Mouse (Mus musculus) embryonic stem cell, embryonic (primary cell): Measurements from ENCODE around the gene Zer1.

Source experiments
- CTCF ChIA-PET, 4 experiments: fragments of 300-600 bp in 2 of 4; fragments of 350-600 bp in 2 of 4; sonication (Branson Sonifier 250); formaldehyde crosslinking; loops; one replicate each; lab custom pipeline; 2022; ENCODE audit warnings: inconsistent platforms in 2 of 4; lab: Charles Lee
- POLR2A ChIA-PET, 4 experiments: fragments of 300-600 bp in 2 of 4; fragments of 350-600 bp in 2 of 4; sonication (Branson Sonifier 250); formaldehyde crosslinking; loops; one replicate each; lab custom pipeline; 2022; ENCODE audit warnings: antibody characterized with exemption in 4 of 4, inconsistent platforms in 1 of 4; lab: Charles Lee

Gene Zer1

DNA sequence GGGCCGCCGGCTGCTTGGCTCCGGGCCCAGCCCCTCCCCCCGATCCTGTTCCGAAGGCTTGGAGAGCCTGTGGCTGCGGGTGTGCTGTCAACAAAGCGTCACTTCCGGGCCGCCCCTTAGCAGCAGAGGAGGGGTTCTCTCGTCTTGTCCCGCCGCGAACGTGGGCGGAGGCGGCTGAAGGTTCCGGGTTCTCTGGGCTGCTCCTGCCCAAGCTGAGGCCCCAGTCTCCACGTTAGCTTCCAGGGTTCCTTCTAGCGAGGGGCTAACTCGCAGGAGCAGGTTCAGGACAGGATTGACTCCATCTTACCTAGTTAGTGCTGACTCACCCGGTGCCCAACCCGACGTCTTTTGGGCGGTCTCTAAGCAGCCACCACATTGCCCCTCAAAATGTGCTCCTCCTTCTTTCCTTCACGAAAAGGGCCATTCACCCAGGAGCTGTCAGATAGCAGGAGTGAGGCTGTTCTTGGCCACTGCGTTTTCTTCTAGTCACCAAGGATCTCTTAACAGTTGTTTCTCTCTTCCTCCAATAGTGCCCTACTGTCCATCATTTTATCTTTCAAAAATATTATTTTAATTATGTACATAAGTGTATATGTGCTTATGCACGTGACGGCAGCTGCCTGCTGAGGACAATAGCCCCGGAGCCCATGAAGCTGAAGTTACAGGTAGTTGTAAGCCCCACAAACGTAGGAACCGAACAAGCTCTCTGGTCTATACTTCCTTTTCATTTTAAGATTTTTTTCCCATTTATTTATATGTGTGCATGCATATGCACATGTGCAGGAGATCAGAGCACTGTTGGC is at the start of gene Zer1:
Zer1 (minus strand) TSS at position 114 of the 803 bp plus-strand sequence.
- CTCF ChIA-PET = interaction anchor here in 3 of 4 experiments (0.6 to 1.9 kb wide), 9 partner anchors 9 to 345 kb away, joined by 3 to 9 read pairs (median 4); partner anchors contain the start of genes Spout1 (in 1 of the 3) and Tbc1d13 (in 1 of the 3)
- POLR2A ChIA-PET = interaction anchor here (0.5 to 9.7 kb wide), 61 partner anchors 9 to 1661 kb away, joined by 3 to 229 read pairs (median 5); partner anchors contain the start of genes Endog (in 3 of the 4), Tbc1d13 (in 3 of the 4), Phyhd1 (in 2 of the 4) and Spout1 (in 2 of the 4)

DNA sequence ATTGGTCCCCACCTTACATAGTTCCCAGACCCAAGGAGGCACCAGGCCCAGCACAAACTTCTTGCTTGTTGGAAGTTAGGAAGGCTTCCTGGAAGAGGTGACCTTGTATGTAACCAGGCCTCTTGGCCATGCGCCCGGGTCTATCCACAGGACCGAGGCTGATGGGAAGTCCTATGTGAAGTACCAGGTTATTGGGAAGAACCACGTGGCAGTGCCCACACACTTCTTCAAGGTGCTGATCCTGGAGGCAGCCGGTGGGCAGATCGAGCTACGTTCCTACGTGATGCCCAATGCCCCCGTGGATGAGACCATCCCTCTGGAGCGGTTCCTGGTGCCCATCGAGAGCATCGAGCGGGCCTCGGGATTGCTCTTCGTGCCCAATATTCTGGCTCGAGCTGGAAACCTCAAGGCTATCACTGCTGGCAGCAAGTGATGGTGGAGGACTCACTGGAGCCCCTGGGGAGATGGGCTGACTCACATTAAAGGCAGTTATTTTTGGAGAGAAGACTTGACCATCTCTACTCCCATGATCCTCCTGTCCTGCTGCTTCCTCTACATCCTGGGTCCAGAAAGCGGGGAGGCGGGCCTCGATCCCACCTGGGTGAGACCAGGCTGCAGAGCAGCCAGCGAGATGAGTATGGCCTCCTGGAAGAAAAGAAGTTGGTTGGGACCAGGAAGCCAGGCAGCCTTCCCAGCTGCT is 49.3 kb upstream of the Zer1 start:
- CTCF ChIA-PET = interaction anchor here in 3 of 4 experiments (0.5 to 3.6 kb wide), 6 partner anchors 12 to 99 kb away, joined by 3 to 19 read pairs (median 4); partner anchors contain the start of gene Pkn3 (in 1 of the 3)

DNA sequence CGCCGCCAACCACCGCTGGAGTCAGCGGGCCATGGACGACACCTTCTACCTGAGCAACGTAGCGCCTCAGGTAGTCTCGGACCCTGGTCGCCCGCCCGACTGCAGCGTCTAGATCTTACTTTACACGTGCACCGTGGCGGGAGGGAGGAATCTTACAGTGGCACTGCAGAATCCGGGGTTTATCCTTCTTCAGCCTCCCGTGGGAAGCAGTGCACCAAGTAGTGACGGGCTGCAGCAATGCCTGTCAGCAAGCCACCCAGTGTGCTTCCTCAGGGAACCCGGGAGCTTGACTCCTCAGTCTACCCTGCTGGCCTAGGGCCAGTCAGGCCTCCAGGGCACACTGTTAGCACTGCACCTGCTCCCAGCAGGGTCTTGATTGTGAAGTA is 47.6 kb upstream of the Zer1 start:
- POLR2A ChIA-PET = interaction anchor here (0.5 to 10.3 kb wide), 69 partner anchors 8 to 635 kb away, joined by 3 to 102 read pairs (median 5); partner anchors contain the start of genes Tbc1d13 (in 4 of the 4), Kyat1 (in 3 of the 4), Phyhd1 (in 2 of the 4) and Zdhhc12 (in 2 of the 4)
- CTCF ChIA-PET = interaction anchor here (0.6 to 3.6 kb wide), 10 partner anchors 10 to 233 kb away, joined by 3 to 19 read pairs (median 4); partner anchors contain the start of gene Kyat1 (in 1 of the 4)

More for the DNA sequence above, 49.3 kb upstream of the Zer1 start:
- POLR2A ChIA-PET = interaction anchor here in 3 of 4 experiments (0.6 to 10.3 kb wide), 31 partner anchors 9 to 190 kb away, joined by 3 to 102 read pairs (median 6); partner anchors contain the start of genes Kyat1 (in 2 of the 3), Tbc1d13 (in 2 of the 3), Miga2 (in 1 of the 3) and Phyhd1 (in 1 of the 3)

DNA sequence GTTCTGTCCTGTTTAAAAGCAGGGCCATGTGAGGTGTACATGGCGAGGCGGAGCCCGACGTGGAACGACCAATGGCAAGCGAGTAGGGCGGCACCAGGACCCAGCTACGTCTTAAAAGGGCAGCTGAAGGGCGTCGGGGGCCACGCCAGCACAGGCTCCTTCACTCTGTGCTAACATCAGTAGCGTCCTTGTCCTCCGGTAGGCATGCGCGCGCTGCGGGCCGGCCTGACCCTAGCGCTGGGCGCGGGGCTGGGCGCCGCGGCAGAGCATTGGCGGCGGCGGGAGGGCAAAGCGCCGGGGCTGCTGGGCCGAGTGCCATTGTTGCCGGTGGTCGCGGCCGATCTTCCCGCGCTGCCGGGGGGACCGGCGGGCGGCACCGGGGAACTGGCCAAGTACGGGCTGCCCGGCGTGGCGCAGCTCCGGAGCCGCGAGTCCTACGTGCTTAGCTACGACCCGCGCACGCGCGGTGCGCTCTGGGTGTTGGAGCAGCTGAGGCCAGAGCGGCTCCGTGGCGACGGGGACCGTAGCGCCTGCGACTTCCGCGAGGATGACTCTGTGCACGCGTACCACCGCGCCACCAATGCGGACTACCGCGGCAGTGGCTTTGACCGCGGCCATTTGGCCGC is 47.1 kb upstream of the Zer1 start, which contains the start of gene Endog:
Endog (plus strand) TSS at position 123 of the 626 bp plus-strand sequence.
- ChIA-PET CTCF (interaction anchor here (0.5 to 3.6 kb wide), 15 partner anchors 9 to 234 kb away, joined by 3 to 19 read pairs (median 4); partner anchors contain the start of genes Kyat1 (in 1 of the 4) and Pkn3 (in 1 of the 4)), POLR2A (interaction anchor here (0.5 to 10.3 kb wide), 115 partner anchors 8 to 636 kb away, joined by 3 to 102 read pairs (median 4); partner anchors contain the start of genes Tbc1d13 (in 4 of the 4), Kyat1 (in 3 of the 4), Phyhd1 (in 3 of the 4) and Zdhhc12 (in 2 of the 4))

DNA sequence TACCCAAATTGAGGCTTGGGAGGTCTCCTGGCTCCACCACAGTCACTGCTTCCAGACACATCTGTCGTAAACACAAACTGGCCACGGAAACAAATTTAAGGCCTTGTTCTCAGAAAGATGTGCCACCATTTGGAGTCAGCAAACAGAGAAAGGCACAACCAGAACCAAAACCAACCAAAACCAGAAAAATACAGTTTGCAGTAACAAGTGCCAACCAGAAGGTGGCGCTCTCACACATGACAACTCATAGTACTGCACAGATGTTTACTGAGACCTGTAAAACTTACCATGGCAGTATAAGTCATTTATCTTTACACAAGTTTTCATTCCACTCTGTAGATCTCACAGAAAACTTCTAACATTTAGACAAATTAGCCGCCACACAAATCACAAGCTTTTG is 42.3 kb upstream of the Zer1 start:
- ChIA-PET CTCF (interaction anchor here (0.5 to 1.1 kb wide), 4 partner anchors 10 to 36 kb away, joined by 3 to 5 read pairs (median 4); partner anchors contain the start of gene Spout1 (in 1 of the 4)), POLR2A (interaction anchor here in 2 of 4 experiments (0.6 to 1.1 kb wide), 4 partner anchors 17 to 202 kb away, joined by 3 to 5 read pairs (median 4); no protein-coding TSS in a partner anchor)

DNA sequence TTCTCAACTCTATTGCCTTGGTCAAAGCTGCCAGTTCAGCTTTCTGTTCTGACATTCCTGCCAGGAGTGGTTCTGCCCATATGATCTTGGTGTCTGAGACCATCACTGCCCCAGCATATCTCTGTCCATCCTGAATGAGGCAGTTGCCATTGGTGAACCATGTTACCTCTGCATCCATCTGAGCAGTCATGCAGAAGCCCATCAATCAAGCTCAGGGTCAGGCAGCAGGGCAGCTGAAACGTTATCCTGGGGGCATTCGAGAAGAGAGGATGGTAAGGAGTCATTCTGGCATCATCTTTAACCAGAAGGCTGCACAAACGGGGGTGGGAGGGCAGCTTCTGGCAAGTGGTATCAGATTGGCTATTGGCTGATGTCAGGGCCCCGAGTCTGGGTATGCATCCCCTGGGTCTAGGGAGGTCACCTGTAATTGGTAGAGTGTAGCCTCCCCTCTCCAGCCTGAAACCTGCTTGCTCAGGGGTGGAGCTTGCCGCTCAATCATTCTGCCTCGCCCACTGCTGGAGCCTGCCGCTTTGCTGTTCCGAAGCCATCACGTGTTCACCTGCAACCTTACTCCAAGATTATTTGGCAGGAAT is 40.1 kb upstream of the Zer1 start:
- CTCF ChIA-PET = interaction anchor here (0.6 to 1.9 kb wide), 5 partner anchors 14 to 818 kb away, joined by 3 to 5 read pairs (median 3); partner anchors contain the start of gene Spout1 (in 1 of the 4)
- POLR2A ChIA-PET = interaction anchor here in 2 of 4 experiments (0.8 to 3.1 kb wide), 15 partner anchors 8 to 101 kb away, joined by 3 to 16 read pairs (median 4); partner anchors contain the start of genes Endog (in 1 of the 2), Kyat1 (in 1 of the 2), Phyhd1 (in 1 of the 2) and Spout1 (in 1 of the 2)

DNA sequence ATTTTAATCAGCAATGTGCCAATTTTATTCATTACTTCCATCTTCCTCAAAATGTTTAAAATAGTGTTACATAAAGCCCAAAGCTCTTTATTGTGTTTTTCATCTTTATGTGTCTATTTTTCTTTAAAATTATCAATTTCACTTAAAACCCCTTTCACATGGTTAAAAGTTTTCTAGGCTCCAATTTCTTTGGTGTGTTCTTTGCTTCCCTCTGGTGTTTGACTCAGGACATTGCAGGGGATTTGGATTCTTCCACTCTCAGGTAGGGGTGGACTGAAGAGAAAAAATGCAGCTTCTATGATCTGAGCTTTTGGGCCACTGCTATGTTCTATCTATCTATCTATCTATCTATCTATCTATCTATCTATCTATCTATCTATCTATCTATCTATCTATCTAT is 37.4 kb upstream of the Zer1 start:
- ChIA-PET CTCF (interaction anchor here (0.5 to 3.1 kb wide), 76 partner anchors 9 to 1923 kb away, joined by 3 to 25 read pairs (median 4); partner anchors contain the start of genes Endog (in 4 of the 4), Spout1 (in 2 of the 4), Zer1 (in 2 of the 4) and Fam78a (in 1 of the 4)), POLR2A (interaction anchor here (0.5 to 3.1 kb wide), 45 partner anchors 9 to 1078 kb away, joined by 3 to 16 read pairs (median 4); partner anchors contain the start of genes Spout1 (in 3 of the 4), Endog (in 2 of the 4), Zer1 (in 2 of the 4) and Tbc1d13 (in 1 of the 4))

DNA sequence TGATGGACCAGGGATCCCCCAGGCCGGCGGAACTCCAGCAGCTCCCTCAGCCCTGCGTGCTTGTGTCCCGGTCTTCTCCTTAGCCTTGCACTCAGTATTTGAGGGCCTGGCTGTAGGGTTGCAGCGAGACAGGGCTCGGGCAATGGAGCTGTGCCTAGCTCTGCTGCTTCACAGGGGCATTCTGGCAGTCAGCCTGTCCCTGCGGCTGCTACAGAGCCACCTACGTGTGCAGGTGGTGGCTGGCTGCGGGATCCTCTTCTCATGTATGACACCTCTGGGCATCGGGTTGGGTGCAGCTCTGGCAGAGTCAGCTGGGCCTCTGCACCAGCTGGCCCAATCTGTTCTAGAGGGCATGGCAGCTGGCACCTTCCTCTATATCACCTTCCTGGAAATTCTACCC is 35.5 kb upstream of the Zer1 start:
- ChIA-PET CTCF (interaction anchor here in 1 of 4 experiments (1.2 kb wide), 1 partner anchor 61 kb away, joined by 3 read pairs; no protein-coding TSS in a partner anchor), POLR2A (interaction anchor here in 3 of 4 experiments (0.8 to 4.2 kb wide), 18 partner anchors 9 to 256 kb away, joined by 3 to 17 read pairs (median 4); partner anchors contain the start of genes Endog (in 2 of the 3), Tbc1d13 (in 2 of the 3), Kyat1 (in 1 of the 3) and Spout1 (in 1 of the 3))

DNA sequence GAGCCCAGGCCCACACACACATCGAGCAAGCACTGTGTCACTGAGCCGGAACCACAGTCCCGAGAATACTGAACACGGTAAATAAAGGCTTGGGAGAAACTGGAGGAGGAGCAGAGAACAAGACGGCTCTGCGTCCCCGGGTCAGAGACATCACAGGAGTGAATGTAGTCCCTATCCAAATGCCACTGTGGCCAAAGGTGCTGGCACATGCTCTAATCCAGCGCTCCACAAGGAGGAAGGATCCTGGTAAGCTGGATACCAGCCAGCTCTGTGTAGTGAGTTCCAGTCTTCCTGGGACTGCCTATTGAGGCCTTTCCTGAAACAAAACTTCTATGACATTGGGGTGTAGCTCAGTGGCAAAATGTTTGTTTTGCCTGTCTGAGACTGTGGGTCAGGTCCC is 28.2 kb upstream of the Zer1 start:
- ChIA-PET POLR2A (interaction anchor here in 3 of 4 experiments (1.1 to 17.7 kb wide), 19 partner anchors 8 to 90 kb away, joined by 3 to 393 read pairs (median 9); partner anchors contain the start of genes Tbc1d13 (in 2 of the 3), Endog (in 1 of the 3), Kyat1 (in 1 of the 3) and Spout1 (in 1 of the 3)), CTCF (interaction anchor here in 2 of 4 experiments (1.1 to 1.2 kb wide), 2 partner anchors 9 to 44 kb away, joined by 3 to 6 read pairs; no protein-coding TSS in a partner anchor)

DNA sequence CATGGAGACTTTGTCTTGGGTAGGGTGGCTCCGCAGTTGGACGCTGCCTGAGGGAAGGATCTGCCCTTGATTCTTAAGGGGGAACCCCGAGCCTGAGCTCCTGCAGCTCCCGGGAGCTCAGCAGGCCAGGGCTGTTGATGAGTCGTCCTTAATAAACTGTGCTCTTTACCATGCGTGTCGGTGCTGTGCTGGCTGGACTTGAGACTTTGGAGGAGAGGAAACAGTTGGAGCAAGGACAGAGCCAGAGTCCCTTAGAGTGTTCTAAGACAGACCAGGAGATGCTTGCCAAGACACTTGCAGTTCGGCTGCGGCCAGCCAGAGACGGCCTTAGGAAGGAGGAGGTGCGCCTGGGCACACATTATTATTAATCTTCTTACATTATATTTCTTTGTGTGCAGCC is 27.5 kb upstream of the Zer1 start:
- ChIA-PET POLR2A (interaction anchor here (0.6 to 17.7 kb wide), 22 partner anchors 9 to 316 kb away, joined by 3 to 393 read pairs (median 7); partner anchors contain the start of genes Tbc1d13 (in 3 of the 4), Endog (in 2 of the 4), Spout1 (in 1 of the 4) and Zer1 (in 1 of the 4)), CTCF (interaction anchor here in 2 of 4 experiments (0.5 to 1.2 kb wide), 2 partner anchors 43 to 112 kb away, joined by 3 to 7 read pairs; no protein-coding TSS in a partner anchor)

DNA sequence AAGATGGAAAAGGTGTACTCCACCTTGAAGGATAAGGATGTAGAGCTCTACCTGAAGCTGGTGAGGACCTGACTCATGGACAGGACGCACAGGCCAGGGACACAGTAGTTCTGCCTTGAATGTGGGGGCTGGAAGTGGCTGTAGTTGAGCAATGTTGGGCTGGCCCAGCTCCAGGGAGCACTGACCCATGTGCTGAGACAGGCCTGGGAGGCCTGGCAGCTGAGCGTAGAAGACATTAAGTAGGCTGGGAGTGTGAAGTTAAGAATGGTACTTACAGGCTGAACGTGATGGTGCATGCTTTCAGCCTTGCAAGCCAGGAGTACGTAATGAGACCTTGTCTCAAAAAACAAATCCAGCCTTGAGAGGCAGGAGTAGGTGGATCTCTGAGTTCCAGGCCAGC is 23.1 kb upstream of the Zer1 start:
- ChIA-PET CTCF (interaction anchor here in 3 of 4 experiments (0.7 to 1.8 kb wide), 4 partner anchors 14 to 140 kb away, joined by 3 to 9 read pairs (median 4); no protein-coding TSS in a partner anchor), POLR2A (interaction anchor here (0.6 to 17.7 kb wide), 24 partner anchors 8 to 1876 kb away, joined by 3 to 393 read pairs (median 5); partner anchors contain the start of genes Tbc1d13 (in 3 of the 4), Endog (in 2 of the 4), Spout1 (in 1 of the 4) and Zer1 (in 1 of the 4))

DNA sequence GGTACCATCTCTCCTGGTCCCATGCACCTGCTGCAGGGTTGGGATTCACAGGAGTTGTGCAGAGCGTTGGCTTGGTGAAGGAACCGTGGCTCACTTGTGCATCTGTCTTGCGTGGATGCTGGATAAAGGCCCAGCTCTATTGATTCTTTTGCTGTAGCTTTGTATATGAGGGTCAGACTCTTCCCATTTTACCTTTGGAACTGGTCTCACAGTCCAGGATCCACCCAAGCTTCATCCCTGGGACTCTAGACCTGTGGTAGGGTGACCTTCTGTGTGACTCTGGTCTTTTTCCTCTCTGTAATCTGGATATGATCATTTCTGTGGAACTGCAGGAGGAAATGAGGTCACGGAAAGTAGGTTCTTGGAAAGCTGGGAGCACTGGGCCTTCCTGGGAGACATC is 20.1 kb upstream of the Zer1 start:
- POLR2A ChIA-PET = interaction anchor here (0.7 to 17.7 kb wide), 22 partner anchors 8 to 192 kb away, joined by 3 to 393 read pairs (median 6); partner anchors contain the start of genes Tbc1d13 (in 2 of the 4), Zer1 (in 2 of the 4), Endog (in 1 of the 4) and Phyhd1 (in 1 of the 4)
- CTCF ChIA-PET = interaction anchor here in 2 of 4 experiments (0.5 to 1.3 kb wide), 3 partner anchors 9 to 21 kb away, joined by 3 to 6 read pairs (median 3); no protein-coding TSS in a partner anchor

DNA sequence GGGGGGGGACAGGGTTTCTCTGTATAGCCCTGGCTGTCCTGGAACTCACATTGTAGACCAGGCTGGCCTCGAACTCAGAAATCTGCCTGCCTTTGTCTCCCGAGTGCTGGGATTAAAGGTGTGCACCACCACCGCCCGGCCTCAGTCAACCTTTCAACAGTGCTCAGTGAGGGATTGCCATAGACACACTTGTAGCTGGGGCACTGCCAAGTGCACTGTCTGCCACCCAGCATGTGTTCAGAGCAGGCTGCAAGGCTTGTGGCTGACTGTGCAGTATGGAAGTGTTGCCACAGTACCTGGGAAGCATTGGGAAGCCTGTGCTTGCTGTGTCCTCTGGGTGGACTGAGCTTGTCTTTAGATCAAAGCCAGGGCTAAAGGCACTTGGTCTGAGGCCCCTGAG is 15.6 kb upstream of the Zer1 start:
- ChIA-PET CTCF (interaction anchor here in 2 of 4 experiments (0.8 to 1.5 kb wide), 2 partner anchors 32 to 101 kb away, joined by 3 read pairs; partner anchors contain the start of genes Endog (in 1 of the 2) and Gm28035 (in 1 of the 2)), POLR2A (interaction anchor here (0.5 to 11.4 kb wide), 18 partner anchors 9 to 1097 kb away, joined by 3 to 229 read pairs (median 4); partner anchors contain the start of gene Zer1 (in 2 of the 4))

DNA sequence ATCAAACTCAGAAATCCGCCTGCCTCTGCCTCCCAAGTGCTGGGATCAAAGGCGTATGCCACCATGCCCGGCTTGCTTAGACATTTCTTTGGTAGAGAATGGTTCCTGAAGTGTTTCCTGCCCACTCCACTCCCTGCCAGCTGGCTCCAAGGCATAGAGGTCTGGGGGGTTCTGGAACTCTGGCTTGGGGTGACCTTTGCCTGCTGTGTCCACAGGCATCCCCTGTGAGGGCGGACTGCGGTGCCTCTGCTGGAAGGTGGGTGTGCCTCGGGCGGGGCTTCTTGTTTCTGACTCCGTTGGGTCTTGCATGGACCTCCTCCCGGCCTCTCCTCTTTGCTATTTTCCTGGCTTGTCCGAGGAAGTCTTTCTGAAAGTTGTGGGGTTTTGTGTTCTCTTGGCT is 12.1 kb upstream of the Zer1 start:
- ChIA-PET CTCF (no interaction called here), POLR2A (interaction anchor here (0.7 to 11.4 kb wide), 29 partner anchors 8 to 338 kb away, joined by 3 to 393 read pairs (median 7); partner anchors contain the start of genes Zdhhc12 (in 3 of the 4), Zer1 (in 2 of the 4), Endog (in 1 of the 4) and Ier5l (in 1 of the 4))
